ENCODE assay signal across 52 mouse cellular contexts in genomic region chr9:15916600-15916999, GRCm38 (mm10). TPM values are rescaled to one million over a fixed set of nuclear protein-coding genes. Genes with fewer than 3 reads are reported as not detected.
"Had no signal": no experiment of that assay in that cellular context is flagged by ENCODE, and none has a peak within 500 bp of the region (broad histone marks: within the 10 kb centered on the region; RNA-seq: fewer than 3 reads in every experiment).

No protein-coding gene starts in this region.

- H3K27ac ChIP-seq: heart, embryonic 10.5 days; heart, embryonic 13.5 days; heart, embryonic 15.5 days; hindbrain, embryonic 10.5 days; hindbrain, embryonic 12.5 days; hindbrain, embryonic 13.5 days; hindbrain, embryonic 14.5 days; hindbrain, embryonic 15.5 days; hindbrain, postnatal 0 days; intestine, embryonic 15.5 days; kidney, embryonic 15.5 days; kidney, postnatal 0 days; layer of hippocampus, adult 2 months; left cerebral cortex, adult 2 months had no signal

- DNase-seq: heart, postnatal 10 days; heart, postnatal 14 days; heart, postnatal 36 days; heart, postnatal 4 days; kidney, adult 11 months; kidney, adult 18-20 months; kidney, adult 2 months; kidney, adult 8-10 months; kidney, adult 9 months; kidney, postnatal 10 days; kidney, postnatal 14 days; kidney, postnatal 25 days; kidney, postnatal 36 days; kidney, postnatal 4 days; layer of hippocampus, adult 9-11 months; layer of hippocampus, postnatal 36 days had no signal

- H3K4me1 ChIP-seq: heart, embryonic 10.5 days; heart, embryonic 15.5 days; hindbrain, embryonic 10.5 days; hindbrain, embryonic 12.5 days; hindbrain, embryonic 15.5 days; intestine, embryonic 15.5 days; kidney, embryonic 15.5 days had no signal

- H3K9me3 ChIP-seq: heart, embryonic 10.5 days; heart, embryonic 12.5 days; heart, embryonic 13.5 days; heart, embryonic 15.5 days; hindbrain, embryonic 10.5 days; hindbrain, embryonic 12.5 days; hindbrain, embryonic 13.5 days; hindbrain, embryonic 15.5 days; intestine, embryonic 15.5 days; kidney, embryonic 15.5 days had no signal

- H3K9ac ChIP-seq: heart, embryonic 12.5 days; heart, embryonic 13.5 days; heart, embryonic 15.5 days; hindbrain, embryonic 12.5 days; hindbrain, embryonic 13.5 days; hindbrain, embryonic 14.5 days; hindbrain, embryonic 15.5 days; intestine, embryonic 15.5 days; kidney, embryonic 15.5 days had no signal

- H3K27me3 ChIP-seq: heart, embryonic 12.5 days; heart, embryonic 13.5 days; heart, embryonic 15.5 days; hindbrain, embryonic 12.5 days; hindbrain, embryonic 13.5 days; hindbrain, embryonic 15.5 days; intestine, embryonic 15.5 days; kidney, embryonic 15.5 days had no signal

- H3K4me3 ChIP-seq: heart, embryonic 10.5 days; heart, embryonic 12.5 days; heart, embryonic 13.5 days; heart, embryonic 15.5 days; hindbrain, embryonic 10.5 days; hindbrain, embryonic 12.5 days; hindbrain, embryonic 13.5 days; hindbrain, embryonic 15.5 days; intestine, embryonic 15.5 days; kidney, embryonic 15.5 days; layer of hippocampus, adult 2 months; left cerebral cortex, adult 2 months had no signal

- H3K36me3 ChIP-seq: heart, embryonic 10.5 days; heart, embryonic 12.5 days; heart, embryonic 13.5 days; heart, embryonic 15.5 days; hindbrain, embryonic 15.5 days; intestine, embryonic 15.5 days; kidney, embryonic 15.5 days had no signal

RNA-seq across cellular contexts. Expression of gene Mtnr1b, which starts 42.2 kb away (rescaled TPM):
- total RNA-seq: heart, postnatal 10 days; heart, postnatal 14 days; heart, postnatal 25 days; heart, postnatal 36 days; heart, postnatal 4 days; hematopoietic stem cell, adult 5-6 weeks; hindbrain, postnatal 0 days; layer of hippocampus, adult 18-20 months; layer of hippocampus, adult 2 months; layer of hippocampus, adult 8-10 months; layer of hippocampus, postnatal 10 days; layer of hippocampus, postnatal 14 days; layer of hippocampus, postnatal 25 days; layer of hippocampus, postnatal 36 days; left cerebral cortex, adult 18-20 months; left cerebral cortex, adult 2 months had no signal
- polyA plus RNA-seq: heart, embryonic 10.5 days; heart, embryonic 11.5 days; heart, embryonic 12.5 days; heart, embryonic 13.5 days; heart, embryonic 14.5 days; heart, embryonic 15.5 days; heart, embryonic 16.5 days; heart, postnatal 0 days; hindbrain, embryonic 10.5 days; hindbrain, embryonic 11.5 days; hindbrain, embryonic 12.5 days; hindbrain, embryonic 13.5 days; hindbrain, embryonic 14.5 days; hindbrain, embryonic 15.5 days; hindbrain, embryonic 16.5 days; hindbrain, postnatal 0 days; inflammation-experienced regulatory T-cells, adult 6 months; intestine, embryonic 14.5 days; intestine, embryonic 15.5 days; intestine, embryonic 16.5 days; intestine, postnatal 0 days; kidney, adult 2 months; kidney, embryonic 14.5 days; kidney, embryonic 15.5 days; kidney, embryonic 16.5 days; kidney, postnatal 0 days; large intestine, adult 2 months had no signal
